Mouse (Mus musculus) right cerebral cortex, postnatal 36 days (tissue): ENCODE results near the gene Zfp874a.
"Not testable (repeated sequence)": the region's sequence is repeated elsewhere in the genome, so short reads cannot be mapped to it uniquely, and the experiment has no call there.

ENCODE experiments used
- DNase-seq, 2 experiments: peaks; one replicate each; pipeline ENCODE4 v3.0.0; 2022; ENCODE audit warnings: low spot score in 2 of 2, mixed read lengths in 1 of 2

Zfp874a gene

DNA sequence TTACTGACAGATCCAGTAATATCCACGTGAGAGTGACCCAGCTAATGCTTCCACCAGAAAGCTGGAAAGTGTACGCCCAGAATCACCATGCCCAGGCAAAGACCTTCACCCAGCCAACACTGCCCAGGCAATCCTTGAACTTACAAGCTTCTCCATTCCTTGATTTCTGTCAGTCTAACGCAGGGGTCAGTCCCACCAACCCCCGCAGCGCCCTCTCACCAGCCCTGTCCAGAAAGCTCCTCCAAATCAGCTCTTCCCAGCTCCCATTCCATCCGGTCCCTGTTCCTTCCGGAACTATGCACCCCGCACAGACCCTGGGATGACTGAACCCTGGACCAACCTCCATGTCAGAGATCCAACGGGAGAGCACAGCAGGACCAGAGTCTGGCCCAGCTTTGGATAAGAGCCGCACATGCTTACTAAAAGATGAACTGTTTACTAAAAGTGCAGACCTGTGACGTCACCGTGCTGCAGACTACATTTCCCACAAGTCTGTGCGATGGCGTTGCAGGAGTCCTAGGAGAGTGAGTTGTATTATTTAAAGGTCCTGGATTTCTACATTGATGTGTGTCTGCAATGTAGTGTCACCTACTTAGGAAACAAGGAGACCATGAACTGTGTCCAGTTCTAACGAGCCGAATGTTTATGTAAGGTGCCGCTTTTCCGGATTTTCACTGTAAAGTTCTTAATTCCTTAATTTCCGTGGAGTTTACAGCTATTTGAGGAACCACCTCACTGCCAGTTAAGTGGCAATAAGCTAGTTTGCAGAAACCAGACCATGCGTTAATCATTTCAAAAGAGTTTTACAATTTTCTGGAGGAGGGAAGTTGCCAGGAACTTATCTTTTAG is at the start of gene Zfp874a:
Gene Zfp874a, minus strand, starts transcription at position 453 of the 849 bp plus-strand sequence.
- DNase-seq, result peak; percentile 87 to 94

GRCm38 (mm10) chr13:67500908-67501307 is 49.5 kb upstream of the Zfp874a start:
- DNase-seq, result no peak

GRCm38 (mm10) chr13:67500084-67500719 is 48.8 kb upstream of the Zfp874a start, which contains the start of gene Zfp58:
Gene Zfp58, minus strand, starts transcription at chr13:67500555.
- peak; percentile 77 to 93 for DNase-seq

GRCm38 (mm10) chr13:67495631-67496030 is 44.2 kb upstream of the Zfp874a start:
- DNase-seq, result no peak

DNA sequence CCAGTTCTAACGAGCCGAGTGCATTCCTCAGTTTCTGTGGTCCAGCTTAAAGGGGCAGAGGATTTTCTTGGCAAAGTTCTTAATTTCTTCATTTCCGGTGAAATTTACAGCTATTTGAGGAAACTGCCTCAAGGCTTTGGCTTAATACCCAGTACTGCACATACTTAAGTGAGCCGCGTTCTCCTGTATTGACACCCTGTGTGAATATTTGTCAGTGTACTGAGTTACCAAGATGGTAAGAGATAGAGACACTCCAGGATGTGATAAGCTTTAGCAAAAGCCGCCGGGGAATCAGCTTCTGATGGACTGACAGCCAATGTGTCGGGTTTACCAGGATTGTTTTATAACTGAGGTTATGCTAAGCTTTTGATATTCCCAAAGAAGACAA is 33.0 kb upstream of the Zfp874a start:
- DNase-seq, result no peak

GRCm38 (mm10) chr13:67483625-67484423 is 32.4 kb upstream of the Zfp874a start, which contains the start of gene Zfp874b:
Gene Zfp874b, minus strand, starts transcription at chr13:67484258.
- peak; percentile 84 to 90 for DNase-seq

- DNase-seq, result no peak
These were observed 30.1 kb upstream of the Zfp874a start for GRCm38 (mm10) chr13:67481528-67481927.

GRCm38 (mm10) chr13:67469274-67469673 is 17.9 kb upstream of the Zfp874a start:
- DNase-seq, result no peak

GRCm38 (mm10) chr13:67463506-67464185 is 12.2 kb upstream of the Zfp874a start:
- DNase-seq, result not testable (repeated sequence)

DNA sequence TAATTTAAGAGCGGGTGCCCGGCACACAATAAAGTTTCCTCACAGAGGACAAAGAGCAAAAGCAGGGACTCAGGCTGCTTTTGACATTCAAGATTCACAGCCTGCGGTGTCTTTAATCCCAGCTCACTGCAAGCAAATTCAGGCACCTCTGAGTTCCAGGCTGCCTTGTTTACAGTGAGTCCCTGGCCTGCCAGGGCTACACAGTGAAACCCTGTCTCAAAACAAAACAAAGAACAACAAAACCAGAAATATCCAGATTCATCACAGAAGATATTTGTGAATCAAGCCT is 541 bp upstream of the Zfp874a start:
- no peak for DNase-seq

GRCm38 (mm10) chr13:67437095-67437494 is 14.3 kb downstream of the Zfp874a start:
- DNase-seq, result not testable (repeated sequence)

GRCm38 (mm10) chr13:67428116-67428515 is 23.3 kb downstream of the Zfp874a start:
- DNase-seq, result no peak

DNA sequence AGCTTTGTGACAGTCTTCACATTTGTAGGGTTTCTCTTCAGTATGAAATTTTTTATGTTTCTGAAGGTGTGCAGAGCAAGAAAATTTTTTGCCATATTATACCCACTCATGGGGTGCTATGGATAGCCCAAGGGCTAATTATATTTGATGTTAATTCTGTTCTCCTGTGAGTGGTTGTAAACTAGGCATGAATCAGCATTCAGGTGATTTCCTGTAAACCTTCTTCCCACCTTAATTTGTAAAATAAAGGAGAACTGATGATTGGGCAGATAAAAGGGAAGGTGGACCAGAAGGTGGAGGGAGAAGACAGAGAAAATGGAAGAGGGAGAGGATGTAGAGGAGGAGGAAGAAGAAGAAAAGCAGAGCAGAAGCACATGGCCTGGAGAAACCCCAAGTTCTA is 25.7 kb downstream of the Zfp874a start:
- DNase-seq, result not testable (repeated sequence)

GRCm38 (mm10) chr13:67422532-67422931 is 28.9 kb downstream of the Zfp874a start:
- DNase-seq, result not testable (repeated sequence)

DNA sequence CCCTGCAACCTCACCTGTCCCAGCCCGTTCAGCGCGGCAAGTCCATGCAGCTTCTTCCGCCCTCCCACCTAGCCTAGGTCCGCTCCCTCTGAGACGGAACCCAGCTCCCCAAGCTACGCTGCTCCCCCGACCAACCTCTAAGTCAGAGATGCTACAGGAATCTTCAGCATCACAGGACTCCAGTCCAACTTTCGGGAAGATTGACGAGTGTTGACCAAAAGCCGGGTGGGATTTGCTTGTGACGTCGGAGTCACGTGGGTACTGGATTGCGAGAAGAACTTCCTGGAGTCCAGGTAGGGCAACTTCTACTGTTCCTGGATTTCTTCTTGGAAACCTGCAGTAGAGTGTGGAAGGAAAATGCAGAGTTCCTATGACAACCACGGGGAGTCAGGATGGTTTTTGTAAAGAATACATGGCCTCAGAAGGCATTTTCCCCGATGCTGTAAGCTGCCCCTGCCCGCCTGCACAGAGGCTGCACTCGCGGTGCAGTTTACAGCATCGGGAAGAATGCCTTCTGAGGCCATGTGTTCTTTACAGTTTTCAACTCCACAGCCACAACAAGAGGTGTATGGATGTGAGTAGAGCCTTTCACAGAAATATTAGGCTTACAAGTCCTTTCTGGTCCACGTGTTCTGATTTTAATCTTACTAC is 30.1 kb downstream of the Zfp874a start, which contains the start of gene Zfp459:
Gene Zfp459, minus strand, starts transcription at position 212 of the 651 bp plus-strand sequence.
- DNase-seq, result peak; percentile 10 to 45

GRCm38 (mm10) chr13:67420558-67421206 is 30.7 kb downstream of the Zfp874a start:
- DNase-seq, result no peak

DNA sequence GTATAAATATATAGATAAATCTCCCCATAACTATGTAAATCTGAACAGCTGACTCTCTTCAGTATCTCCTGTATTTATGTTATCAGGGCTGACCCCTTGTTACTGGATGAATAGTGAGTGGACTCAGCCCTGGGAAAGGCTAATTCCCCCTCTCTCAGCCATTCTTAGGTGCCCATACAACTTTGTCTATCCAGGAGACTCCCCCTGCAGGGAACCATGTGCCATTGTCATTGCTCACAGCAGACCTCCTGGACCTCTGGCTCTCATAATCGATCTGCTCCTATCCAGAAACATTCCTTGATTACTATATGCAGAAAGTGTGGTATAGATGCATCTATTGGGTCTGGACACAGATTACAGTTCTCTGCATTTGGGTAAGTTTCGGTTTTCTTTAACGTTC is 34.6 kb downstream of the Zfp874a start:
- DNase-seq, result no peak

DNA sequence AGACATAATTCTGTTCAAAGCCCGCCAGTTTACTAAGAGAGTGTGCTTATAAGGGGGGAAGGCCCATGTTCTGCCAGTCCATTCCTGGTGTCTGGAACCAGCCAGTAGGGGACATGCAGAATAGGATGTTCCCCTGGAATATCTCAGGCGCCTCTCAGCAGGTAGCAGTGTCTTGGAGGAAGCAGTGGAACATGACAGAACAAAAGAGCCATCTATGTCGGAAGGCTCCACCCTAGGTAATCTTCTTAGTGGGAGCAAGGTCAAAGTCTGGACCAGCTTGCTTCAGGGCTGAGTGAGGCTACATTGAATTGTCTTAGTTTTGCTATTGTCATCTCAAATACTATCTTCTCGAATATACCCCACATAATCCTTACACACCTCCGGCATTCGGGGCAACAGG is 35.7 kb downstream of the Zfp874a start:
- DNase-seq, result no peak

DNA sequence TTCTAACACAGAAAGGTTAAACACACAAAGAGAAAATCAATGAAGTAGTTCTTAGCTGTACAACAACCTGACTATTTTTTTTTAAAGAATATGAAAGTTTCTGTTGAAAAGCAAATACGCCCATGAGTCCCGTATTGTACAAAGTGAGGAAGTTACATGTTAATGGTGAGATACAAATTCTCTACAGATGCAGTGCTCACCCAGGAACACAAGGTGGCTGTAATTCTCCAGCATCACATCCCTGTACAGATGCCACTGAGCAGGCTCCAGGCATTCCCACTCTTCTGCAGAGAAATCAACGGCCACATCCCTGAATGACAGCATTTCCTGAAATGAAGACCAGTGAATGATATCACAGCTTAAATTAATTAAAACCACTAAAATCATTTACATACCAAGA is 37.8 kb downstream of the Zfp874a start:
- not testable (repeated sequence) for DNase-seq

- DNase-seq, result peak; percentile 56 to 69
These were observed 52.1 kb downstream of the Zfp874a start, which contains the start of gene Zfp429 for GRCm38 (mm10) chr13:67399183-67399903. Gene Zfp429, minus strand, starts transcription at chr13:67399819.
